Mouse (Mus musculus) brain, embryonic 14.5 days (tissue): ENCODE data around the gene Hsd17b2.

Experiments used
- CTCF ChIP-seq: fragments of 200-500 bp; IDR thresholded peaks from 2 replicates; pipeline ENCODE4 v1.5.1; 2012; ENCODE audit warnings: inconsistent platforms, mild to moderate bottlenecking, moderate library complexity, borderline replicate concordance; ENCODE audit not compliant: insufficient read depth, insufficient read length; ENCODE audit errors: extremely low read depth
- POLR2A ChIP-seq: fragments of 200-500 bp; IDR thresholded peaks from 2 replicates; pipeline ENCODE4 v1.6.1; 2012; ENCODE audit warnings: mild to moderate bottlenecking, inconsistent platforms, borderline replicate concordance; ENCODE audit not compliant: poor library complexity, insufficient read depth, insufficient read length, severe bottlenecking; ENCODE audit errors: extremely low read depth

- TF ChIP-seq CTCF (no peak), POLR2A (no peak)
Measured at GRCm38 (mm10) chr8:117701859-117702258, at the start of gene Hsd17b2.
